Mouse (Mus musculus) heart, adult 2 months (tissue): ENCODE measurements around the gene Fut7.

Experiments
- CTCF ChIP-seq: fragments of 200-600 bp; IDR thresholded peaks from 2 replicates; pipeline ENCODE4 v1.8.1; 2022; ENCODE audit warnings: antibody characterized with exemption, mild to moderate bottlenecking, moderate library complexity
- POLR2A ChIP-seq: fragments of 200-500 bp; IDR thresholded peaks from 2 replicates; pipeline ENCODE4 v1.6.1; 2011; ENCODE audit warnings: mild to moderate bottlenecking, low read depth, low read length, control low read depth; ENCODE audit not compliant: insufficient read depth

GRCm38 (mm10) chr2:25463630-25464029 is 40.6 kb downstream of the Fut7 start:
- TF ChIP-seq CTCF (no peak), POLR2A (no peak)
